8 mouse cellular contexts compared by ENCODE assay signal in genomic region chr15:80011194-80011593, GRCm38 (mm10). TPM values are rescaled to one million over a fixed set of nuclear protein-coding genes. Genes with fewer than 3 reads are reported as not detected.
DNase-seq lines count a peak whose midpoint lies in the region; ATAC-seq and TF ChIP-seq lines count a peak whose summit lies in the region.

No protein-coding gene starts in this region.

- peaks cover 60% of the 10 kb centered on the region for H3K27me3 ChIP-seq in lung, embryonic 14.5 days (ENCODE audit: insufficient read depth, low read length)
- peaks cover 57% of the 10 kb centered on the region for H3K27me3 ChIP-seq in kidney, embryonic 15.5 days
- peaks cover 64% of the 10 kb centered on the region for H3K27me3 ChIP-seq in neural tube, embryonic 12.5 days (replicated peaks)

- peaks cover 4% of the 10 kb centered on the region; the same call in 1 of the 2 replicates for H3K4me1 ChIP-seq in lung, embryonic 14.5 days (ENCODE audit: insufficient read depth)
- H3K4me1 ChIP-seq in kidney, embryonic 15.5 days, result peaks cover 54% of the 10 kb centered on the region
- peaks cover 35% of the 10 kb centered on the region for H3K4me1 ChIP-seq in neural tube, embryonic 12.5 days

- H3K27ac ChIP-seq in gastrocnemius, adult 2 months, result peak overlapping the region; percentile 94
- H3K27ac ChIP-seq in lung, embryonic 14.5 days (ENCODE audit: low read depth), result no peak overlapping the region
- no peak overlapping the region for H3K27ac ChIP-seq in kidney, embryonic 15.5 days
- H3K27ac ChIP-seq in neural tube, embryonic 12.5 days, result no peak overlapping the region

- no peak for TF ChIP-seq CTCF in gastrocnemius, adult 2 months (IDR thresholded peaks at IDR 0.05)
- no peak for TF ChIP-seq CTCF in lung, embryonic 14.5 days (IDR thresholded peaks at IDR 0.05; ENCODE audit: low read depth)

- H3K4me2 ChIP-seq in lung, embryonic 14.5 days, result peak overlapping the region; percentile 94
- H3K4me2 ChIP-seq in kidney, embryonic 15.5 days, result peak overlapping the region; percentile 96
- peak overlapping the region; percentile 99 for H3K4me2 ChIP-seq in neural tube, embryonic 12.5 days (replicated peaks)

- intact Hi-C loops in gastrocnemius, adult 2 months (cut with DNase I), result loop anchor here (2.0 to 5.0 kb wide), 2 partner anchors 41 to 62 kb away; no protein-coding TSS in a partner anchor
- intact Hi-C loops in gastrocnemius, postnatal 14 days (cut with DNase I; ENCODE audit: low total_unique reads), result loop anchor here (5.0 kb wide), 2 partner anchors 51 to 66 kb away; no protein-coding TSS in a partner anchor

- 0 out of 2 replicates have a peak overlapping the region, but pooled peaks have one; percentile 14 for H3K9ac ChIP-seq in lung, embryonic 14.5 days
- no peak overlapping the region for H3K9ac ChIP-seq in kidney, embryonic 15.5 days
- H3K9ac ChIP-seq in neural tube, embryonic 12.5 days, result no peak overlapping the region

- H3K4me3 ChIP-seq in gastrocnemius, adult 2 months, result peak overlapping the region; percentile 81
- peak overlapping the region; percentile 59 for H3K4me3 ChIP-seq in lung, embryonic 14.5 days (ENCODE audit: low read depth, low read length)
- H3K4me3 ChIP-seq in kidney, embryonic 15.5 days (replicated peaks), result peak overlapping the region; percentile 66
- H3K4me3 ChIP-seq in neural tube, embryonic 12.5 days, result peak overlapping the region; percentile 55; the same call in 1 of the 2 replicates

- H3K36me3 ChIP-seq in lung, embryonic 14.5 days (ENCODE audit: insufficient read depth), result no peaks in the 10 kb centered on the region
- H3K36me3 ChIP-seq in kidney, embryonic 15.5 days, result no peaks in the 10 kb centered on the region
- H3K36me3 ChIP-seq in neural tube, embryonic 12.5 days, result no peaks in the 10 kb centered on the region

- no peak for DNase-seq in gastrocnemius, adult 2 months
- no peak for DNase-seq in gastrocnemius, postnatal 14 days
- no peak for DNase-seq in lung, embryonic 14.5 days
- DNase-seq in lung, adult 18-20 months, result no peak
- no peak for DNase-seq in MN1 (ENCODE audit: low spot score)
- DNase-seq in cerebellum, postnatal 36 days, result no peak

- H3K9me3 ChIP-seq in lung, embryonic 14.5 days (ENCODE audit: low read depth, low read length), result no peaks in the 10 kb centered on the region
- H3K9me3 ChIP-seq in kidney, embryonic 15.5 days (replicated peaks), result no peaks in the 10 kb centered on the region
- H3K9me3 ChIP-seq in neural tube, embryonic 12.5 days, result no peaks in the 10 kb centered on the region

- 21% methylated on average over 6 of the region's 6 CpGs for WGBS in lung, embryonic 14.5 days
- WGBS in kidney, embryonic 15.5 days, result 32% methylated on average over 6 of the region's 6 CpGs
- 30% methylated on average over 6 of the region's 6 CpGs for WGBS in neural tube, embryonic 12.5 days

- ATAC-seq in lung, embryonic 14.5 days (ENCODE audit: insufficient read depth), result no peak
- no peak for ATAC-seq in kidney, embryonic 15.5 days (replicated peaks; ENCODE audit: low FRiP score)
- no peak for ATAC-seq in neural tube, embryonic 12.5 days (ENCODE audit: low FRiP score, low read depth)

RNA-seq across cellular contexts. Expression of gene Pdgfb, which starts 3.6 kb away (rescaled TPM):
- 10 to 100 TPM; 14.3 to 17.3 TPM for total RNA-seq in gastrocnemius, adult 2 months (2021)
- 10 to 100 TPM; 25.2 to 38.5 TPM for total RNA-seq in gastrocnemius, postnatal 14 days (2021)
- 11.6 and 13.0 TPM in 2 replicates for polyA plus RNA-seq in lung, embryonic 14.5 days (2014; fragmentation: Nextera tagmentation; extraction: Ambion mirVana)
- polyA plus RNA-seq in kidney, embryonic 15.5 days (2015; fragmentation: Nextera tagmentation; extraction: Ambion mirVana), result 3.8 and 5.1 TPM in 2 replicates
- polyA plus RNA-seq in neural tube, embryonic 12.5 days (2016; fragmentation: Nextera tagmentation; extraction: Ambion mirVana), result 3.3 TPM in 2 replicates

RNA-seq across cellular contexts. Expression of gene Cbx7, which starts 40.3 kb away (rescaled TPM):
- total RNA-seq in gastrocnemius, adult 2 months (2021), result 10 to 100 TPM; 18.9 to 19.6 TPM
- 1 to 10 TPM; 3.7 to 4.5 TPM for total RNA-seq in gastrocnemius, postnatal 14 days (2021)
- 2.3 TPM in 2 replicates for polyA plus RNA-seq in lung, embryonic 14.5 days (2014; fragmentation: Nextera tagmentation; extraction: Ambion mirVana)
- 2.9 and 3.0 TPM in 2 replicates for polyA plus RNA-seq in kidney, embryonic 15.5 days (2015; fragmentation: Nextera tagmentation; extraction: Ambion mirVana)
- polyA plus RNA-seq in neural tube, embryonic 12.5 days (2016; fragmentation: Nextera tagmentation; extraction: Ambion mirVana), result 2.6 and 2.7 TPM in 2 replicates
